Mouse (Mus musculus): ENCODE measurements around the gene Fabp1.

DNA sequence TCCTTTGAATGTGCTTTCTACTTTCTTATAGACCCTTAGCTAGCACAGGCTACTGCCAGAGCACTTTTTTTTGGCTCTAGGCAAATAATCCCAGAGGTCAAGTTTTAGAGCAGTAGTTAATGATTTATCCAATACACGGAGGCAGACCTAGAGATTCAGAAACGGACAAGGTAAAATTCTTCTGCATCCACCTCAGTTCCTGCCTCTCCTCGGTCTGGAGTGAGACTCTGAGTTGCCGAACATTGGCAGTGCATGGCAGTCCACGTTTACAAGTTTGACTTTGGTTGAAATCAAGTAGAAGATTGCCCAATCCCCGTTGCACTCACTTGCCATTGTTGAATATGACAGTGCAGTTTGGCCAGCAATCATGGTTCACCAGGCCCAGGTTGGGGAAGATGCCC, 37.4 kb downstream of the Fabp1 start:
- TF ChIP-seq CTCF (IDR thresholded peaks at IDR 0.05; ENCODE audit: borderline replicate concordance, control insufficient read depth, extremely low read depth, insufficient read depth, low read length, poor library complexity) (no peak), POLR2A (IDR thresholded peaks at IDR 0.05; ENCODE audit: control insufficient read depth, extremely low read depth, insufficient read depth, low read length, poor library complexity) (no peak)

All from thymus, adult 2 months (tissue).